Mouse (Mus musculus) MEL (cell line): ENCODE data around the gene Lrrc4. TPM values are rescaled to one million over a fixed set of nuclear protein-coding genes. Genes with fewer than 3 reads are reported as not detected.

Source experiments
- polyA plus RNA-seq, 2 experiments: library from polyadenylated mRNA; stranded (reverse) in 1 of 2; unstranded in 1 of 2; fragments of >175 nt in 1 of 2; fragments of >200 nt in 1 of 2; gene quantifications; 2 replicates each; pipeline versions ENCODE4 v1.2.1 to v1.2.4; 2012; ENCODE audit warnings: low replicate concordance in 2 of 2, low read depth in 1 of 2; ENCODE audit not compliant: insufficient read length in 2 of 2, insufficient read depth in 1 of 2, missing spikeins in 1 of 2
- total RNA-seq: library from RNA; depleted of rRNA; stranded (reverse); fragments of 300-350 nt; gene quantifications from 2 replicates; pipeline ENCODE4 v1.2.3, GENCODE M21; 2012; rRNA removed

The Lrrc4 gene
- total and polyA plus RNA-seq, 3 experiments = 0.07 to 0.12 TPM; not detected in 1

Other genes with a start within 250 kb of the Lrrc4 start
- gene Lep, start 228.5 kb upstream of the Lrrc4 start, total RNA-seq = not detected in 2 replicates
- gene Lep, start 228.5 kb upstream of the Lrrc4 start, polyA plus RNA-seq = not detected